Mouse (Mus musculus): ENCODE measurements around the gene Ncapg. TPM values are rescaled to one million over a fixed set of nuclear protein-coding genes. Genes with fewer than 3 reads are reported as not detected.

Ncapg gene
- total RNA-seq, 2 experiments from 2014 or later = 17.7 to 19.8 TPM

DNA sequence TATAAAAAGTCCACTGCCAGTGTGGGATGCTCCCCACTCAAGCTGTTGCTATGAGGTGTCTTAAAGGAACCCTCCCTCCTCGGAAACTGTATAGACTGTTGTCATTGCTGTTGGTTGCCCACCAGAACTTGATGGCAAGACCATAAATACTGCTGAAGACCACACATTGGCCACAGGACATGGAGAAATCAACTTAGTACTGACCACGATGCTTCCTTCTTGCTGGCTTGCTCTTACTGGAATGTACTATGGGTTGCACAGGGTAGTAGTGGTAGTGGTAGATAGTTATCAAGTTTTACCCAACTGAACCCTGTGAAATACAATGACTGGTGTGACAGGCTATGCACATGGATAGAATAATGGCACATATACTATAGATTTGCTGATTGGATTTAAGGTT is 37.1 kb downstream of the Ncapg start:
- no peak for DNase-seq

DNA sequence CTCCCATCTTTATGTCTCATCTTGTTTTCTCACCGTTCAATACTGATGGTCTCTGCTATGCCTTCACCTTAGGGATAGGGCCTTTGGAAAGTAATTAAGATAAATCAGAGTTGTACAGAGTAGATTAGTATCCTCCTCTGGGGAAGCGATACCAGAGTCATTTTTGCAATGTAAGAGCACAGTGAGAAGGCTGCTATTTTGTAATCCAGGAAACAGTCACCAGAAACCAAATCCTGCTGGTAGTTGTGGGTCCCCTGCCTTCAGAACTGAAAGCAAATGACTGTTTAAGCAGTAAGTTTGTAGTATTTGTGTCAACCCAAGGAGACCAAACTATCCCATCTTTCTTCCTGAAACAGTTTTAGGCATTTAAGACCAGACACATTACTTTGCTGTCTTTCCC is 39.9 kb downstream of the Ncapg start:
- DNase-seq = no peak

DNA sequence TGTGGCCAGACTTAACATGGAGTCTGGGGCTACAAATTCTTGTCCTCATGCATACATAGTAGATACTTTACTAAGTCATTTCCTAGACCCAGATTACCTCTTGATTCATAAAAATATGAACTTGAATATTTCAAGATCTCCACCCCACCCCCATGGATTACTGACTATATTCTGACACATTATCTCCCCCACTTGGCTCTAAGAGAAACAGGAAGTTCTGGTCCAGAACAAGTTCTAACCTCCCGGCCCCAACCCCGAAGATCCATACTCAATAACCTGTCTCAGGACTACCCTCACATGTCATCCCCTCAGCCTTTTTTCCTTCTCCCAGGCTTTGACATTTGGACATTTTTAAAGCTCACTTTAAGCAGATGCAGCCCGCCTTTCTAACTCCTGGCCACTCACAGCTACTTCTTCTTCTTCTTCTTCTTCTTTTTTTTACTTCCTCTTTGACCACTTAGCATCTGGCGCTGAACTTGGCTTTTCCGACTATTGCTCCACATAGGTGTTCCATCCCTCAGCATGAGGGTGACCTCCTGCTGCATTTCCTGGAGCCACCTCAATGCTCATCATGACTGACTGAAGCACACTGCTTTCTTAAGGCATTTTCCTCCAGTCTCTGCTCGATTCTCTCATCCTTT is 49.2 kb downstream of the Ncapg start:
- no peak for DNase-seq

DNA sequence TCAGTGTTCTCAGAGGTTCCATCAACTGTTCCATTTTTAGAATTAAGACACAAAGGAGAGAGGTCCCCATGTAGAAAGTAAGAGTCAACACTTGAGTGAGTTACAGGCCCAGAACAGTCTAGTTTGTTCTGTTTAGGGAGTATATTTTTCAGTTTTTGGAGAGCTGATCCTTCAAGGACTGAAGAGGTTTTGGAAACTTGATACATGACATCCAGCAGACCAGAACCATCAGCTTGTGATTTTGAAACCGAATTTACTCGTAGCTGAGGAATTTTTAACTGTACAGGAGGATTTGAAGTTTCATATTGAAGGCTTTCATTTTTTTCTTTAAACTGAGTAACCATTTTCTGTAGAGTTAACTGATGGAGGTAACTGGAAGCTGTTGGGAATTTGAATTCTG is 64.0 kb downstream of the Ncapg start:
- no peak for DNase-seq

DNA sequence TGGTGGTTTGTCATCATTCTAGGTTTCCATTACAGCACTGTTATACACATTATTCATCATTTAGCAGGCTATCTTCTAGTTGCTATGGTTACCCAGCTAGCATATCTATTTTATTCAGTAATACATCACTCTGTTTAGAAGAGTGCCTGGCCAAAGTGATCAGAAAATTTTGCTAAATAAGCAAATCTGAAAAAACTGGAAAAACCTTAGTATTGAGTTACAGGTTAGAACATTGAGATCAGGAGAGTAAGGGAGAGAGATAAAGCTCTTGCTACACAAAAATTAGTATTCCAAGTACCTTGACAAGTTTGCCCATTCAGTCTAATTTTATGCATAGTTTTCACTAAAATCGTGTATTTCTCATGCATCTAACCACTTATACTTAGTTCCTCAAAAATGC is 68.2 kb downstream of the Ncapg start:
- no peak for DNase-seq

Other genes with a start within 250 kb of the Ncapg start
- gene Qdpr, start 219.7 kb upstream of the Ncapg start, total RNA-seq (2021) = 10 to 100 TPM; 72.7 to 81.2 TPM
- not detected for gene Clrn2, start 216.2 kb upstream of the Ncapg start, total RNA-seq (2021)
- gene Lap3, start 176.5 kb upstream of the Ncapg start, total RNA-seq (2021) = 10 to 100 TPM; 74.3 to 92.5 TPM
- gene Med28, start 149.7 kb upstream of the Ncapg start, total RNA-seq (2021) = 10 to 100 TPM; 53.6 to 60.3 TPM
- under 1 TPM in 1 of 2 experiments, not detected in 1; 0.12 TPM for gene Fam184b, start 30.3 kb upstream of the Ncapg start, total RNA-seq (2021)
- gene Lcorl, start 187.7 kb downstream of the Ncapg start, total RNA-seq (2021) = 10 to 100 TPM; 25.2 to 29.1 TPM